In genomic region chr16:29034053-29034794, GRCm38 (mm10) we compare ENCODE assay signal across 10 mouse cellular contexts.
DNase-seq lines count a peak whose midpoint lies in the region; ATAC-seq lines count a peak whose summit lies in the region.
"Had no signal": no experiment of that assay in that cellular context is flagged by ENCODE, and none has a peak within 500 bp of the region (broad histone marks: within the 10 kb centered on the region; RNA-seq: fewer than 3 reads in every experiment).

No protein-coding gene starts in this region.

- no peak for ATAC-seq in liver, embryonic 11.5 days (replicated peaks; ENCODE audit: low FRiP score)

- intact Hi-C loops in gastrocnemius, postnatal 14 days (cut with DNase I; ENCODE audit: low total_unique reads): loop anchor here (5.0 kb wide), 1 partner anchor 192 kb away; no protein-coding TSS in a partner anchor

- no peaks in the 10 kb centered on the region for H3K36me3 ChIP-seq in embryonic facial prominence, embryonic 10.5 days (replicated peaks)
- H3K36me3 ChIP-seq in liver, embryonic 11.5 days (ENCODE audit: control insufficient read depth, insufficient read depth, low read length): no peaks in the 10 kb centered on the region
- H3K36me3 ChIP-seq: limb, embryonic 15.5 days had no signal

- no peak overlapping the region; the same call in 1 of the 2 replicates for H3K27ac ChIP-seq in embryonic facial prominence, embryonic 10.5 days (replicated peaks)
- no peak overlapping the region for H3K27ac ChIP-seq in liver, embryonic 11.5 days (ENCODE audit: low read depth, low read length)
- H3K27ac ChIP-seq: limb, embryonic 15.5 days had no signal

- no peak overlapping the region for H3K9ac ChIP-seq in liver, embryonic 11.5 days (ENCODE audit: low read depth, low read length)
- H3K9ac ChIP-seq: limb, embryonic 15.5 days had no signal

- DNase-seq in 3134 (ENCODE audit: extremely low read depth, insufficient read length, low spot score): peak; percentile 11
- DNase-seq in R1 (ENCODE audit: low read depth, low spot score): peak; percentile 4
- DNase-seq in embryonic facial prominence, embryonic 10.5 days (ENCODE audit: low spot score): peak; percentile 13
- peak; percentile 39 for DNase-seq in mesoderm, embryonic 11.5 days (ENCODE audit: low read depth, low spot score)
- no peak for DNase-seq in ovary, adult 18-20 months (ENCODE audit: low spot score)
- DNase-seq in liver, embryonic 11.5 days (ENCODE audit: low spot score): no peak
- DNase-seq in gastrocnemius, postnatal 14 days: no peak
- DNase-seq: gastrocnemius, postnatal 25 days; thymus, adult 2 months had no signal

- H3K27me3 ChIP-seq in embryonic facial prominence, embryonic 10.5 days (replicated peaks; ENCODE audit: low read depth, poor library complexity, severe bottlenecking): no peaks in the 10 kb centered on the region
- no peaks in the 10 kb centered on the region for H3K27me3 ChIP-seq in liver, embryonic 11.5 days (replicated peaks; ENCODE audit: control insufficient read depth, insufficient read depth, low read length)
- H3K27me3 ChIP-seq: limb, embryonic 15.5 days had no signal

- 57% methylated on average over 16 of the region's 16 CpGs for WGBS in embryonic facial prominence, embryonic 10.5 days
- WGBS in liver, embryonic 11.5 days: 31% methylated on average over 16 of the region's 16 CpGs

- H3K4me1 ChIP-seq in embryonic facial prominence, embryonic 10.5 days: 0 out of 2 replicates have a peak, but pooled peaks cover 5% of the 10 kb centered on the region
- H3K4me1 ChIP-seq in liver, embryonic 11.5 days (replicated peaks; ENCODE audit: control insufficient read depth, insufficient read depth, low read length): no peaks in the 10 kb centered on the region
- H3K4me1 ChIP-seq: limb, embryonic 15.5 days had no signal

- no peaks in the 10 kb centered on the region for H3K9me3 ChIP-seq in embryonic facial prominence, embryonic 10.5 days
- H3K9me3 ChIP-seq in liver, embryonic 11.5 days (ENCODE audit: control insufficient read depth, low read length): no peaks in the 10 kb centered on the region
- H3K9me3 ChIP-seq: limb, embryonic 15.5 days had no signal

- H3K4me2 ChIP-seq in liver, embryonic 11.5 days: no peak overlapping the region
- H3K4me2 ChIP-seq: limb, embryonic 15.5 days had no signal

- no peak overlapping the region for H3K4me3 ChIP-seq in embryonic facial prominence, embryonic 10.5 days
- H3K4me3 ChIP-seq in liver, embryonic 11.5 days (ENCODE audit: low read depth, low read length): no peak overlapping the region
- H3K4me3 ChIP-seq: limb, embryonic 15.5 days had no signal

Comparison
In these comparisons a context has a peak if more than half of its experiments do, and no peak if none do; other contexts are left out.
1. DNase-seq: peak in 3134 (single experiment), R1 (single experiment), embryonic facial prominence, embryonic 10.5 days (single experiment) and mesoderm, embryonic 11.5 days (single experiment); none in ovary, adult 18-20 months (single experiment), liver, embryonic 11.5 days (single experiment) and gastrocnemius, postnatal 14 days (single experiment).